Mouse (Mus musculus): ENCODE data around the gene Ttc25. TPM values are rescaled to one million over a fixed set of nuclear protein-coding genes. Genes with fewer than 3 reads are reported as not detected.

Gene Ttc25
- polyA plus RNA-seq, 1 experiment: 0.04 TPM

DNA sequence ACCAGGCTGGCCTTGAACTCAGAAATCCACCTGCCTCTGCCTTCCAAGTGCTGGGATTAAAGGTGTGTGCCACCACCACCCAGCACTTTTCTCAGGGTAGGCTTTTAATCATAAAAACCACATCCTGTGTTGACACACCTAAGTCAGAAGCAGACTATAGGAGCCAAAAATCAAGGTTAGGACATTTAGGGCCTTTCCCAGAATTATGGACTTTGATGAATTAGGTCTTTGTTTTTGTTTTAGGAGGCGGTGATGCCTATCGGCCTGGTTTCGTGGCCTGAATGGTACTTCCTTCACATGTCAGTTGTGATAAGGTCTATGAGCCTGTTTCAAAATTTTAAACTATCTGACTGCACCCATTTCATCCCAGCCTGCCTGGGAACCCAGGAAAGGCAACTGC lies 28.8 kb downstream of the Ttc25 start:
- Histone ChIP-seq H3K27me3 (ENCODE audit: control insufficient read depth, insufficient read depth, low read length) (no peaks in the 10 kb centered on the region), H3K36me3 (ENCODE audit: control insufficient read depth, insufficient read depth, low read length) (peaks cover 15% of the 10 kb centered on the region), H3K4me3 (ENCODE audit: extremely low read depth, insufficient read depth, insufficient read length) (peak overlapping the region; percentile 96; the same call in 1 of the 2 replicates), H3K4me1 (ENCODE audit: control insufficient read depth, insufficient read depth, insufficient read length) (peaks cover 35% of the 10 kb centered on the region), H3K27ac (ENCODE audit: insufficient read depth, low read length) (peak overlapping the region; percentile 99)
- no peak for DNase-seq (ENCODE audit: low read depth in 1 of 2, low spot score in 2 of 2)
- 26% methylated on average over 3 of the region's 3 CpGs for WGBS
- TF ChIP-seq CTCF (IDR thresholded peaks at IDR 0.05; ENCODE audit: extremely low read depth, insufficient read depth, insufficient read length, insufficient replicate concordance): no peak

- Histone ChIP-seq H3K36me3 (ENCODE audit: control insufficient read depth, insufficient read depth, low read length) (peaks cover 20% of the 10 kb centered on the region), H3K4me1 (ENCODE audit: control insufficient read depth, insufficient read depth, insufficient read length) (peaks cover 39% of the 10 kb centered on the region), H3K27me3 (ENCODE audit: control insufficient read depth, insufficient read depth, low read length) (no peaks in the 10 kb centered on the region), H3K4me3 (ENCODE audit: extremely low read depth, insufficient read depth, insufficient read length) (peak within 1 kb of the TSS; percentile 96), H3K27ac (ENCODE audit: insufficient read depth, low read length) (peak within 1 kb of the TSS; percentile 99)
- peak; percentile 69 to 89 for DNase-seq (ENCODE audit: low read depth in 1 of 2, low spot score in 2 of 2)
- TF ChIP-seq CTCF (IDR thresholded peaks at IDR 0.05; ENCODE audit: extremely low read depth, insufficient read depth, insufficient read length, insufficient replicate concordance) (no peak), POLR2A (IDR thresholded peaks at IDR 0.05; ENCODE audit: low read depth, low read length) (peak; percentile 86)
- under 1% methylated on average over 47 of the region's 47 CpGs for WGBS
Measured at GRCm38 (mm10) chr11:100574708-100575483, 29.5 kb downstream of the Ttc25 start, which contains the start of gene Cnp. TSS of gene Cnp (plus strand) at chr11:100574904.

DNA sequence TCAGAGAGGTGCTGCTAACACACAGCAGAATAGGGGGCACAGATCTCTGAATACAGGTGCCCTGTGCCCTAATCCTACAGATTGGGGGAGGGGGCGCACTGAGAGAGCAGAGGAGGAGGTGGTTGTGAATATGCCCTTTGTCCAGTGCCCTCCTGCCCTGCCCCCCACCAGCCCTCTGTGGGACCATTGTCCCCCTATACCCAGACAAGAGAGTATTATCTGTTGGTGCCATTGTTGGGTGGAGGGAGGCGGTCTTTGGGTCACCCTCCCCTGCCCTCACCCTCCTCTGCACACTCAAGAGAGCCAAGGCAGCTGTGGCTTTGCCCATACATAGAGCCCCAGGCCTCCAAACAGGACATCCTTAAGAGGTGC lies 30.1 kb downstream of the Ttc25 start:
- Histone ChIP-seq H3K27ac (ENCODE audit: insufficient read depth, low read length) (peak overlapping the region; percentile 98), H3K36me3 (ENCODE audit: control insufficient read depth, insufficient read depth, low read length) (peaks cover 24% of the 10 kb centered on the region), H3K4me1 (ENCODE audit: control insufficient read depth, insufficient read depth, insufficient read length) (peaks cover 44% of the 10 kb centered on the region), H3K27me3 (ENCODE audit: control insufficient read depth, insufficient read depth, low read length) (no peaks in the 10 kb centered on the region), H3K4me3 (ENCODE audit: extremely low read depth, insufficient read depth, insufficient read length) (peak overlapping the region; percentile 96)
- WGBS: 24% methylated on average over 2 of the region's 2 CpGs
- no peak for DNase-seq (ENCODE audit: low read depth in 1 of 2, low spot score in 2 of 2)
- TF ChIP-seq CTCF (IDR thresholded peaks at IDR 0.05; ENCODE audit: extremely low read depth, insufficient read depth, insufficient read length, insufficient replicate concordance): no peak
- TF ChIP-seq POLR2A (IDR thresholded peaks at IDR 0.05; ENCODE audit: low read depth, low read length): no peak

DNA sequence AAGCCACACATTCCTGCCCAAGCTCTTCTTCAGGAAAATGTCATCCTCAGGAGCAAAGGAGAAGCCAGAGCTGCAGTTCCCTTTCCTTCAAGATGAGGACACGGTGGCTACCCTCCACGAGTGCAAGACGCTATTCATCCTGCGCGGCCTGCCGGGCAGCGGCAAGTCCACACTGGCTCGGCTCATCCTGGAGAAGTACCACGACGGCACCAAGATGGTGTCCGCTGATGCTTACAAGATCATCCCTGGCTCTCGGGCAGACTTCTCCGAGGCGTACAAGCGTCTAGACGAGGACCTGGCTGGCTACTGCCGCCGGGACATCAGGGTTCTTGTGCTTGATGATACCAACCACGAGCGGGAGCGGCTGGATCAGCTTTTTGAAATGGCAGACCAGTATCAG lies 30.8 kb downstream of the Ttc25 start:
- WGBS: 88% methylated on average over 21 of the region's 21 CpGs
- H3K27ac ChIP-seq (ENCODE audit: insufficient read depth, low read length): peak overlapping the region; percentile 98
- peaks cover 45% of the 10 kb centered on the region for H3K4me1 ChIP-seq (ENCODE audit: control insufficient read depth, insufficient read depth, insufficient read length)
- no peak for DNase-seq (ENCODE audit: low read depth in 1 of 2, low spot score in 2 of 2)
- no peak for TF ChIP-seq POLR2A (IDR thresholded peaks at IDR 0.05; ENCODE audit: low read depth, low read length)
- H3K4me3 ChIP-seq (ENCODE audit: extremely low read depth, insufficient read depth, insufficient read length): peak overlapping the region; percentile 96; the same call in 1 of the 2 replicates
- H3K27me3 ChIP-seq (ENCODE audit: control insufficient read depth, insufficient read depth, low read length): no peaks in the 10 kb centered on the region
- H3K36me3 ChIP-seq (ENCODE audit: control insufficient read depth, insufficient read depth, low read length): peaks cover 30% of the 10 kb centered on the region

DNA sequence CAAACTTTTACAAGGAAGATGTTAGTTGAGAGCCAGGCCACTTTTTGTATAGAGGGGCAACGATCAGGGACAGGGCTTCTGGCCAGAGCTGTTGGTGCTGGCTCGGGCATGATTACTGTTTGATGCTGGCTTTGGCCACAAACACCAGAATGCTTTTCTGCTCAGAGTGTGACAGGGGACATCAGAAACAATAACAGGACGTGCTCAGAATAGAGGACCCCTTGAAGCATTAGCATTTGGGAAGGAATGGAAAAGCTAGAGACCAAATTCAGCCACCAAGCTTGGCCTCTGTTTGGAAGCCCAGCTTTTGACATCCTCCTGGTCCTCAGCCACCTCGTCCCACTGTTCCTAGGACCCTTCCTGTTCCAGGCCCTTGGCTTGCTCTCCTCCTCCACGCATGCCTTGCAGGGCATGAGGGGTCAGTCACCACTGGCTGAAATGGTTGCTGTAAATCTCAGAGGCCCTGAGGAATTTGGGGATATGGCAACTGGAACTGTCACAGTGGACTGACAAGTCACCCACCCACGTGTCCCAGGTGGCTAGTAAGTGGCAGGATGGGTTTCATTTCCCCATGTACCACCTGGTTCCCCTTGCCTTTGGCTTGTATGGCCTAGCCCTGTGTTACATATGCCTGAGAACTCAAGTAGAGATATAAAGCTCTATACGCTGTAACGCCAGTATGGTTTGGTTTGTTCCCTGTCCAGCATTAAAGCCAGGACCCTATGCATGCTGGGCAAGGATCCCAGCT lies 32.6 kb downstream of the Ttc25 start:
- Histone ChIP-seq H3K36me3 (ENCODE audit: control insufficient read depth, insufficient read depth, low read length) (peaks cover 39% of the 10 kb centered on the region), H3K27ac (ENCODE audit: insufficient read depth, low read length) (peak overlapping the region; percentile 98), H3K27me3 (ENCODE audit: control insufficient read depth, insufficient read depth, low read length) (no peaks in the 10 kb centered on the region), H3K4me3 (ENCODE audit: extremely low read depth, insufficient read depth, insufficient read length) (peak overlapping the region; percentile 38; the same call in 1 of the 2 replicates), H3K4me1 (ENCODE audit: control insufficient read depth, insufficient read depth, insufficient read length) (peaks cover 55% of the 10 kb centered on the region)
- 49% methylated on average over 8 of the region's 8 CpGs for WGBS
- DNase-seq (ENCODE audit: low read depth in 1 of 2, low spot score in 2 of 2): peak in 1 of 2 experiments; percentile 61
- TF ChIP-seq POLR2A (IDR thresholded peaks at IDR 0.05; ENCODE audit: low read depth, low read length) (no peak), CTCF (IDR thresholded peaks at IDR 0.05; ENCODE audit: extremely low read depth, insufficient read depth, insufficient read length, insufficient replicate concordance) (no peak)

DNA sequence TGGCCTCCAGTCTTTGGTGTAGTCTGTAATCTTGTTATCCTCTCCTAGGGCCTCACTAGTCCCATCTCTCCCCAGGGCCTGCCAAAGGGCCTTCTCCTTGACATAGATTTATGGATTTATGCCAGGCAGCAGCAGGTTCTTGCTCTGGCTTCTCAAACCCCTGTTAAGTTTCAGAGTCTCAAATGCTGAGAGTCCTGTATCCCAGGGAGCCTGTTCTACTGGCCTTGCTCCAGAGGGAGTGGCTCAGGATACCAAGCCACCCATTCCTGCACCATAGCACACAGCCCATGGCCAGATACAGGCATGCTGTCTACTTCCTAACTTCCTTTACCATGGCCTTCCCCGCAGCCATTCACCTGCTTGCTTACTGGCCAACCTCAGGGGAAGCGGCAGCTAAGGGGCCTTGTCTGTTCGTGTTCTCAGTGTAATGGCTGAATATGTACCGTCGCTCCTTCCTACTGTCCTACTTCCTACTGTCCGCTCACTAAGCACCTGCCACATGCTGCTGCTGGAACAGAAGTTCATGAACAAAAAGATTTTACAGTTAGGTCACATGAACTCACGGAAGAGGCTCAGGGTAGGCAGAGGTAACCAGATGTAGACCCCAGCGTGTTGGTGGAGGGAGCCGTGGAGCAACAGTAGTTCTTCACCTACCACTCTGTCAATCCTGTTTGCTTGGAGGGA lies 33.9 kb downstream of the Ttc25 start:
- peak overlapping the region; percentile 2; the same call in 1 of the 2 replicates for H3K4me3 ChIP-seq (ENCODE audit: extremely low read depth, insufficient read depth, insufficient read length)
- peaks cover 47% of the 10 kb centered on the region for H3K36me3 ChIP-seq (ENCODE audit: control insufficient read depth, insufficient read depth, low read length)
- no peak for DNase-seq (ENCODE audit: low read depth in 1 of 2, low spot score in 2 of 2)
- peak overlapping the region; percentile 98 for H3K27ac ChIP-seq (ENCODE audit: insufficient read depth, low read length)
- H3K27me3 ChIP-seq (ENCODE audit: control insufficient read depth, insufficient read depth, low read length): no peaks in the 10 kb centered on the region
- TF ChIP-seq CTCF (IDR thresholded peaks at IDR 0.05; ENCODE audit: extremely low read depth, insufficient read depth, insufficient read length, insufficient replicate concordance) (no peak), POLR2A (IDR thresholded peaks at IDR 0.05; ENCODE audit: low read depth, low read length) (no peak)
- peaks cover 67% of the 10 kb centered on the region for H3K4me1 ChIP-seq (ENCODE audit: control insufficient read depth, insufficient read depth, insufficient read length)
- WGBS: 74% methylated on average over 9 of the region's 9 CpGs
